Mouse (Mus musculus) liver, embryonic 14 days (tissue): ENCODE measurements around the gene Sned1. TPM values are rescaled to one million over a fixed set of nuclear protein-coding genes. Genes with fewer than 3 reads are reported as not detected.

Experiments used
- polyA plus RNA-seq: library from polyadenylated mRNA; depleted of rRNA; stranded (reverse); fragments of >200 nt; gene quantifications from 2 replicates; pipeline ENCODE4 v1.2.3, GENCODE M21; 2012; rRNA removed

Gene Sned1
- polyA plus RNA-seq: 0.29 and 0.31 TPM in 2 replicates

GRCm38 (mm10) chr1:93235576-93236544 lies at the start of gene Sned1:
Gene Sned1 (plus strand): TSS chr1:93235841.

GRCm38 (mm10) chr1:93305581-93306337 lies 70.1 kb downstream of the Sned1 start, which contains the start of gene Mterf4:
Gene Mterf4 (minus strand): TSS chr1:93305915.

GRCm38 (mm10) chr1:93342648-93343503 lies 107.2 kb downstream of the Sned1 start, which contains the start of the genes Ppp1r7 and Pask:
Gene Ppp1r7 (plus strand): TSS chr1:93342854.
Gene Pask (minus strand): TSS chr1:93343482.

Other genes with a start within 250 kb of the Sned1 start
- gene Aqp12, start 229.5 kb upstream of the Sned1 start, polyA plus RNA-seq: not detected in 2 replicates
- 0.05 and 0.10 TPM in 2 replicates for gene Kif1a, start 133.9 kb upstream of the Sned1 start, polyA plus RNA-seq
- 2.5 and 2.9 TPM in 2 replicates for gene Agxt, start 100.6 kb upstream of the Sned1 start, polyA plus RNA-seq
- 0.12 TPM in 2 replicates for gene 2310007B03Rik, start 74.9 kb upstream of the Sned1 start, polyA plus RNA-seq
- 0.01 TPM in 2 replicates for gene Crocc2, start 67.1 kb upstream of the Sned1 start, polyA plus RNA-seq
- gene Mterf4, start 70.1 kb downstream of the Sned1 start, polyA plus RNA-seq: 7.2 and 7.7 TPM in 2 replicates
- gene Ppp1r7, start 107.0 kb downstream of the Sned1 start, polyA plus RNA-seq: 7.4 and 9.4 TPM in 2 replicates
- gene Pask, start 107.6 kb downstream of the Sned1 start, polyA plus RNA-seq: 6.2 and 6.8 TPM in 2 replicates
- gene Ano7, start 138.1 kb downstream of the Sned1 start, polyA plus RNA-seq: 0.08 and 0.17 TPM in 2 replicates
- 45.4 and 51.7 TPM in 2 replicates for gene Hdlbp, start 243.0 kb downstream of the Sned1 start, polyA plus RNA-seq